Mouse (Mus musculus): ENCODE measurements around the gene Ccdc175. TPM values are rescaled to one million over a fixed set of nuclear protein-coding genes. Genes with fewer than 3 reads are reported as not detected.

Ccdc175 gene
- polyA plus RNA-seq, 1 experiment from 2014 or later: not detected

DNA sequence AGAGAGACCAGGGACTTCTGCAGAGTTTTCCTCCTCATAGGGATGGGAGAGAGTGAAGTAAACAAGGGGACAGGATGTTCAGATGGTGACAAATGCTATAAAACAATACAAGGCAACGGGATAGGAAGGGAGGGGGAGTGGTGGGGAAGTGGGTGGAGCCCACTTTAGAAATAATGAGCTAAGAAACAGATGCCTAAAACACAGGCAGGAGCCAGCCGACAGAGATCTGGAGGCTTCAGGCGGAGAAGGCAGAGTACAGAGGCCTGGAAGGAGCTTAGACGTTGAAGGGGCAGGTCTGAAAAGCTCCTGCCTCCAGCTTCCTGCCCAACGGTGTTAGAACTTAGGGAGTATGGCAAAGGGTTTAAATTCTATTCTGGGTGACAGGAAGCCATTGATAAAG is 28.7 kb upstream of the Ccdc175 start:
- Histone ChIP-seq H3K36me3 (ENCODE audit: control insufficient read depth, insufficient read depth, low read length) (peaks cover 5% of the 10 kb centered on the region; the same call in 1 of the 2 replicates), H3K4me3 (ENCODE audit: low read depth, low read length) (no peak overlapping the region), H3K4me1 (ENCODE audit: control insufficient read depth, insufficient read depth, low read length) (no peaks in the 10 kb centered on the region), H3K9me3 (ENCODE audit: control insufficient read depth, low read length) (no peaks in the 10 kb centered on the region), H3K27ac (ENCODE audit: low read depth, low read length) (no peak overlapping the region), H3K4me2 (no peak overlapping the region), H3K9ac (ENCODE audit: low read length) (no peak overlapping the region), H3K27me3 (ENCODE audit: control insufficient read depth, insufficient read depth, low read length) (no peaks in the 10 kb centered on the region)
- no peak for ATAC-seq (ENCODE audit: low FRiP score)
- no peak for DNase-seq (ENCODE audit: low spot score, missing footprints)
- 65% methylated on average over 5 of the region's 5 CpGs for WGBS

DNA sequence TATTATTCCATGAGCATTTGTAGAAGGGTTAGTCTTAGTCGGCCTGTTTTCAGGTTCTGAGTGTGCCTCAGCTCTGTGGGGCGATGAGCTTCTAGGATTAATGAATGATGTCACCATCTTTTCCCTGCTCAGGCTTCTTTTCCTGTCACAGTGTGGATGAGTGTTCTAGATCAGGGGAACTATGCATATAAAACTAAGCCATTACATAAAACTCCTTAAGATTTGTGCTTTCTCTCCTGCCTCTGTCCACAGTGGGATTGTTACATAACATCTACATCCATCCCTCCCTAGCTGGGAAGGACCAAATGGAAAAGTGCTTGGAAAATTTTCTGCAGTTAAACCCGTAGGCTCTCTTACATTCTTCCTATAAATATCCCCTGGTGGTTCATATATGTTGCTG is 16.0 kb upstream of the Ccdc175 start:
- no peaks in the 10 kb centered on the region for H3K27me3 ChIP-seq (ENCODE audit: control insufficient read depth, insufficient read depth, low read length)
- no peak overlapping the region for H3K27ac ChIP-seq (ENCODE audit: low read depth, low read length)
- H3K9ac ChIP-seq (ENCODE audit: low read length): no peak overlapping the region
- H3K4me2 ChIP-seq: no peak overlapping the region
- H3K9me3 ChIP-seq (ENCODE audit: control insufficient read depth, low read length): no peaks in the 10 kb centered on the region
- H3K4me1 ChIP-seq (ENCODE audit: control insufficient read depth, insufficient read depth, low read length): no peaks in the 10 kb centered on the region; the same call in 1 of the 2 replicates
- 89% methylated on average over 3 of the region's 3 CpGs for WGBS
- H3K36me3 ChIP-seq (ENCODE audit: control insufficient read depth, insufficient read depth, low read length): no peaks in the 10 kb centered on the region
- DNase-seq (ENCODE audit: low spot score, missing footprints) (no peak), ATAC-seq (ENCODE audit: low FRiP score) (no peak)
- H3K4me3 ChIP-seq (ENCODE audit: low read depth, low read length): no peak overlapping the region

- Histone ChIP-seq H3K27me3 (ENCODE audit: control insufficient read depth, insufficient read depth, low read length) (no peaks in the 10 kb centered on the region), H3K27ac (ENCODE audit: low read depth, low read length) (no peak overlapping the region), H3K4me2 (peak overlapping the region; percentile 13; the same call in 1 of the 2 replicates), H3K4me1 (ENCODE audit: control insufficient read depth, insufficient read depth, low read length) (no peaks in the 10 kb centered on the region; the same call in 1 of the 2 replicates), H3K36me3 (ENCODE audit: control insufficient read depth, insufficient read depth, low read length) (no peaks in the 10 kb centered on the region), H3K9ac (ENCODE audit: low read length) (no peak overlapping the region), H3K9me3 (ENCODE audit: control insufficient read depth, low read length) (no peaks in the 10 kb centered on the region), H3K4me3 (ENCODE audit: low read depth, low read length) (no peak overlapping the region)
- 57% methylated on average over 18 of the region's 18 CpGs for WGBS
- no peak for DNase-seq (ENCODE audit: low spot score, missing footprints)
- peak; percentile 38; the same call in 1 of the 2 replicates for ATAC-seq (ENCODE audit: low FRiP score)
Observed at GRCm38 (mm10) chr12:72197925-72198486, 13.2 kb upstream of the Ccdc175 start.

- 78% methylated on average over 7 of the region's 7 CpGs for WGBS
- H3K36me3 ChIP-seq (ENCODE audit: control insufficient read depth, insufficient read depth, low read length): no peaks in the 10 kb centered on the region
Observed at GRCm38 (mm10) chr12:72197434-72197833, 12.6 kb upstream of the Ccdc175 start.

GRCm38 (mm10) chr12:72179561-72179960 is 5.3 kb downstream of the Ccdc175 start:
- ATAC-seq (ENCODE audit: low FRiP score) (no peak), DNase-seq (ENCODE audit: low spot score, missing footprints) (no peak)
- no peak overlapping the region for H3K9ac ChIP-seq (ENCODE audit: low read length)
- no peaks in the 10 kb centered on the region for H3K9me3 ChIP-seq (ENCODE audit: control insufficient read depth, low read length)
- WGBS: 86% methylated on average over 4 of the region's 4 CpGs
- no peak overlapping the region for H3K4me3 ChIP-seq (ENCODE audit: low read depth, low read length)
- H3K4me2 ChIP-seq: no peak overlapping the region
- H3K4me1 ChIP-seq (ENCODE audit: control insufficient read depth, insufficient read depth, low read length): no peaks in the 10 kb centered on the region
- H3K27ac ChIP-seq (ENCODE audit: low read depth, low read length): no peak overlapping the region
- no peaks in the 10 kb centered on the region for H3K27me3 ChIP-seq (ENCODE audit: control insufficient read depth, insufficient read depth, low read length)
- H3K36me3 ChIP-seq (ENCODE audit: control insufficient read depth, insufficient read depth, low read length): no peaks in the 10 kb centered on the region

More at GRCm38 (mm10) chr12:72197434-72197833, 12.6 kb upstream of the Ccdc175 start:
- no peaks in the 10 kb centered on the region for H3K9me3 ChIP-seq (ENCODE audit: control insufficient read depth, low read length)
- DNase-seq (ENCODE audit: low spot score, missing footprints) (no peak), ATAC-seq (ENCODE audit: low FRiP score) (no peak)
- H3K4me2 ChIP-seq: no peak overlapping the region
- H3K4me3 ChIP-seq (ENCODE audit: low read depth, low read length): no peak overlapping the region
- H3K27me3 ChIP-seq (ENCODE audit: control insufficient read depth, insufficient read depth, low read length): no peaks in the 10 kb centered on the region
- no peak overlapping the region for H3K9ac ChIP-seq (ENCODE audit: low read length)
- H3K4me1 ChIP-seq (ENCODE audit: control insufficient read depth, insufficient read depth, low read length): no peaks in the 10 kb centered on the region; the same call in 1 of the 2 replicates
- H3K27ac ChIP-seq (ENCODE audit: low read depth, low read length): no peak overlapping the region

DNA sequence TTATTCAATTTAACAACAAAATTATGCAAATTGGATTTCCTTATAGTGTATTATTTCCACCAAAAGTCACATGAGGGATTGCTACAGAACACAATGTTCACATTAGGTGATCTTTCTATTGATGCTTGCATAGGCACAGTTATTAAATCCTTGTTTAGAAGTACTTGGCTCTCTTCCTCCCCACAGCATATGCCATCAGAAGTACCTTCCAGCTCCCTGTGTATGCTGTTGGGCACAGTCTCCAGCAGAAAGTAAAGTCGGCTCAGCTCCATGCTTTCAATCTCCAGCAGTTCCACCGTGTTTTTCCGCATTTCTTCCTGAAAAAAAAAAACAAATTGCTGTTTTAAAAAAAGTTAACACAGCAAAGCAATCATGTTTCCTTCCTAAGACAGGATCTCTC is 6.5 kb downstream of the Ccdc175 start:
- Histone ChIP-seq H3K4me2 (no peak overlapping the region), H3K4me3 (ENCODE audit: low read depth, low read length) (no peak overlapping the region), H3K9me3 (ENCODE audit: control insufficient read depth, low read length) (no peaks in the 10 kb centered on the region), H3K36me3 (ENCODE audit: control insufficient read depth, insufficient read depth, low read length) (no peaks in the 10 kb centered on the region), H3K4me1 (ENCODE audit: control insufficient read depth, insufficient read depth, low read length) (no peaks in the 10 kb centered on the region), H3K27me3 (ENCODE audit: control insufficient read depth, insufficient read depth, low read length) (no peaks in the 10 kb centered on the region), H3K9ac (ENCODE audit: low read length) (no peak overlapping the region), H3K27ac (ENCODE audit: low read depth, low read length) (no peak overlapping the region)
- WGBS: 93% methylated on average over 3 of the region's 3 CpGs
- no peak for ATAC-seq (ENCODE audit: low FRiP score)
- DNase-seq (ENCODE audit: low spot score, missing footprints): no peak

DNA sequence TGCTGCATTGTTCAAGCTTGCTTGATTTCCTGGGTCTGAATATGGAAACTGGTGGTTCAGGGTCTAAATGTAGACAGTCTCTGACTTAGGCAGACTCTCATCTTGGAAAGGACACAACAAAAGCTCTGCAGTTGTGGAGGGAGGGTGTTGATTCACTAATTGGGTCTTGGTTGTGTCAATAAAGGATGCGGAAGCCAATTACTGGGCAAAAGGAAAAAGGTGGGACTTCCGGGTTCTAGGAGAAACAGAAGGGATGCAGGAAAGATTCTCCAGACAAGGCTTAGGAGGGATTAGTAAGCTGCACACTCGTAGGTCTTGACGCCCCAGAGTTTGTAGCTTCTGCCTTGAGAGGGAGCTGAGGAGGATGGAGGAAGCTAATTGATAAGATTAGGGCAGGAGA is 26.4 kb downstream of the Ccdc175 start:
- ATAC-seq (ENCODE audit: low FRiP score) (no peak), DNase-seq (ENCODE audit: low spot score, missing footprints) (no peak)
- Histone ChIP-seq H3K9ac (ENCODE audit: low read length) (no peak overlapping the region), H3K9me3 (ENCODE audit: control insufficient read depth, low read length) (no peaks in the 10 kb centered on the region), H3K4me2 (no peak overlapping the region), H3K27me3 (ENCODE audit: control insufficient read depth, insufficient read depth, low read length) (no peaks in the 10 kb centered on the region), H3K27ac (ENCODE audit: low read depth, low read length) (no peak overlapping the region), H3K36me3 (ENCODE audit: control insufficient read depth, insufficient read depth, low read length) (no peaks in the 10 kb centered on the region), H3K4me1 (ENCODE audit: control insufficient read depth, insufficient read depth, low read length) (no peaks in the 10 kb centered on the region), H3K4me3 (ENCODE audit: low read depth, low read length) (no peak overlapping the region)
- WGBS: 56% methylated on average over 4 of the region's 4 CpGs

DNA sequence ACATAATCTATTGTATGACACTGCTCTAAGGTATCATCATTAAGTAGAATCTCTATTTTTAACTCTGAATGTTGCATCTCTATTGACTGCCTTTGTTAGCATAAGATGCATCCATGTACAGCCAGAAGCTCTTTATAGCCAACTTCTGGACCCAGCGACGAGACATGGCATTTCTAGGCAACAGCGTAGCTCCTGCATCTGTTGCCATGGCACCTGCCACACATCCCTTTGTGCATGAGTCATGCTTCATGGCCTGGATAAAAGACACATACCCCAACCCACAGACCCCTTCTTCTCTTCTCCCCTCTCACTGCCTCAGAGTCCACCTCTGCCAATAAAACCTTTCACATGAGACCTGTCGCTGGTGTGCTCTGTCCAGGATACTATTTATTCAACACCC is 34.0 kb downstream of the Ccdc175 start:
- ATAC-seq (ENCODE audit: low FRiP score): no peak
- Histone ChIP-seq H3K9ac (ENCODE audit: low read length) (no peak overlapping the region), H3K9me3 (ENCODE audit: control insufficient read depth, low read length) (no peaks in the 10 kb centered on the region), H3K27me3 (ENCODE audit: control insufficient read depth, insufficient read depth, low read length) (no peaks in the 10 kb centered on the region), H3K36me3 (ENCODE audit: control insufficient read depth, insufficient read depth, low read length) (no peaks in the 10 kb centered on the region), H3K4me3 (ENCODE audit: low read depth, low read length) (no peak overlapping the region), H3K4me1 (ENCODE audit: control insufficient read depth, insufficient read depth, low read length) (peaks cover 2% of the 10 kb centered on the region; the same call in 1 of the 2 replicates), H3K27ac (ENCODE audit: low read depth, low read length) (no peak overlapping the region), H3K4me2 (no peak overlapping the region)
- DNase-seq (ENCODE audit: low spot score, missing footprints): no peak
- WGBS: 47% methylated on average over 4 of the region's 4 CpGs

GRCm38 (mm10) chr12:72129203-72129602 is 55.6 kb downstream of the Ccdc175 start:
- DNase-seq (ENCODE audit: low spot score, missing footprints): no peak
- WGBS: 93% methylated on average over 10 of the region's 10 CpGs
- Histone ChIP-seq H3K9ac (ENCODE audit: low read length) (no peak overlapping the region), H3K4me1 (ENCODE audit: control insufficient read depth, insufficient read depth, low read length) (no peaks in the 10 kb centered on the region), H3K27me3 (ENCODE audit: control insufficient read depth, insufficient read depth, low read length) (no peaks in the 10 kb centered on the region), H3K4me2 (no peak overlapping the region), H3K36me3 (ENCODE audit: control insufficient read depth, insufficient read depth, low read length) (no peaks in the 10 kb centered on the region), H3K27ac (ENCODE audit: low read depth, low read length) (no peak overlapping the region), H3K9me3 (ENCODE audit: control insufficient read depth, low read length) (no peaks in the 10 kb centered on the region), H3K4me3 (ENCODE audit: low read depth, low read length) (no peak overlapping the region)
- ATAC-seq (ENCODE audit: low FRiP score): no peak
